Mouse (Mus musculus) splenic B cell, adult 2 months (primary cell): Measurements from ENCODE around the gene Hist1h2bq.
"Not testable (repeated sequence)": the region's sequence is repeated elsewhere in the genome, so short reads cannot be mapped to it uniquely, and the experiment has no call there.

Experiments
- DNase-seq: peaks from one replicate; pipeline ENCODE4 v3.0.0-alpha.2; 2011; ENCODE audit warnings: low read depth, low spot score
- H3K27me3 ChIP-seq: 2 replicates; pipeline ENCODE4 v1.6.1; 2012; ENCODE audit warnings: mild to moderate bottlenecking, low read length, moderate library complexity, mixed read lengths; ENCODE audit not compliant: control insufficient read depth, poor library complexity, insufficient read depth, severe bottlenecking
- H3K36me3 ChIP-seq: 2 replicates; pipeline ENCODE4 v1.6.1; 2012; ENCODE audit warnings: mild to moderate bottlenecking, low read length, moderate library complexity, mixed read lengths; ENCODE audit not compliant: control insufficient read depth, poor library complexity, insufficient read depth, severe bottlenecking

The Hist1h2bq gene

GRCm38 (mm10) chr13:21811539-21811938 lies 1.5 kb upstream of the Hist1h2bq start, which contains the start of gene Hist1h4m:
TSS of gene Hist1h4m (plus strand) at chr13:21811746.
- not testable (repeated sequence) for H3K36me3 ChIP-seq, DNase-seq, H3K27me3 ChIP-seq

- not testable (repeated sequence) for H3K36me3 ChIP-seq, DNase-seq, H3K27me3 ChIP-seq
Observed at GRCm38 (mm10) chr13:21811074-21811473, 1.1 kb upstream of the Hist1h2bq start.

- H3K27me3 ChIP-seq, DNase-seq, H3K36me3 ChIP-seq: not testable (repeated sequence)
Observed at GRCm38 (mm10) chr13:21803058-21803457, 6.9 kb downstream of the Hist1h2bq start.

GRCm38 (mm10) chr13:21797163-21797562 lies 12.8 kb downstream of the Hist1h2bq start:
- DNase-seq, H3K27me3 ChIP-seq, H3K36me3 ChIP-seq: not testable (repeated sequence)

GRCm38 (mm10) chr13:21795584-21795983 lies 14.4 kb downstream of the Hist1h2bq start:
- no peak for DNase-seq
- Histone ChIP-seq H3K36me3 (no peaks in the 10 kb centered on the region), H3K27me3 (no peaks in the 10 kb centered on the region)

- H3K36me3 ChIP-seq: no peaks in the 10 kb centered on the region
- no peak for DNase-seq
- H3K27me3 ChIP-seq: no peaks in the 10 kb centered on the region
Observed at GRCm38 (mm10) chr13:21790601-21791283, 19.3 kb downstream of the Hist1h2bq start.

- H3K36me3 ChIP-seq: no peaks in the 10 kb centered on the region
- no peaks in the 10 kb centered on the region for H3K27me3 ChIP-seq
- no peak for DNase-seq
Observed at GRCm38 (mm10) chr13:21789925-21790324, 20.1 kb downstream of the Hist1h2bq start.

- DNase-seq: no peak
- Histone ChIP-seq H3K27me3 (no peaks in the 10 kb centered on the region), H3K36me3 (no peaks in the 10 kb centered on the region)
Observed at GRCm38 (mm10) chr13:21787760-21788593, 22.0 kb downstream of the Hist1h2bq start.

- not testable (repeated sequence) for H3K36me3 ChIP-seq, H3K27me3 ChIP-seq
- peak; percentile 97 for DNase-seq
Observed at GRCm38 (mm10) chr13:21786899-21787629, 22.9 kb downstream of the Hist1h2bq start, which contains the start of the genes Hist1h2an and Hist1h2bp. TSS of gene Hist1h2an (minus strand) at chr13:21787218. TSS of gene Hist1h2bp (plus strand) at chr13:21787461.

- H3K27me3 ChIP-seq: no peaks in the 10 kb centered on the region
- DNase-seq: peak; percentile 49
- no peaks in the 10 kb centered on the region for H3K36me3 ChIP-seq
Observed at GRCm38 (mm10) chr13:21786189-21786898, 23.7 kb downstream of the Hist1h2bq start.

GRCm38 (mm10) chr13:21784311-21784710 lies 25.7 kb downstream of the Hist1h2bq start:
- no peaks in the 10 kb centered on the region for H3K27me3 ChIP-seq
- H3K36me3 ChIP-seq: no peaks in the 10 kb centered on the region
- no peak for DNase-seq

- Histone ChIP-seq H3K36me3 (no peaks in the 10 kb centered on the region), H3K27me3 (no peaks in the 10 kb centered on the region)
- DNase-seq: peak; percentile 67
Observed at GRCm38 (mm10) chr13:21783734-21784161, 26.2 kb downstream of the Hist1h2bq start.

- Histone ChIP-seq H3K27me3 (no peaks in the 10 kb centered on the region), H3K36me3 (no peaks in the 10 kb centered on the region)
- peak; percentile 94 for DNase-seq
Observed at GRCm38 (mm10) chr13:21783255-21783617, 26.8 kb downstream of the Hist1h2bq start, which contains the start of gene Hist1h3i. TSS of gene Hist1h3i (minus strand) at chr13:21783370.
